Mouse (Mus musculus) left cerebral cortex, adult 9 months (tissue): ENCODE measurements at regions not wholly inside any gene's neighbourhood (a gene's known extent, or its start where the extent isn't known, plus 50 kb on each side); places are given as distances from the start of the nearest gene placed in this dataset.

Source experiments
- DNase-seq, 2 experiments: peaks; one replicate each; pipeline ENCODE4 v3.0.0; 2022; ENCODE audit warnings: low spot score in 2 of 2

DNA sequence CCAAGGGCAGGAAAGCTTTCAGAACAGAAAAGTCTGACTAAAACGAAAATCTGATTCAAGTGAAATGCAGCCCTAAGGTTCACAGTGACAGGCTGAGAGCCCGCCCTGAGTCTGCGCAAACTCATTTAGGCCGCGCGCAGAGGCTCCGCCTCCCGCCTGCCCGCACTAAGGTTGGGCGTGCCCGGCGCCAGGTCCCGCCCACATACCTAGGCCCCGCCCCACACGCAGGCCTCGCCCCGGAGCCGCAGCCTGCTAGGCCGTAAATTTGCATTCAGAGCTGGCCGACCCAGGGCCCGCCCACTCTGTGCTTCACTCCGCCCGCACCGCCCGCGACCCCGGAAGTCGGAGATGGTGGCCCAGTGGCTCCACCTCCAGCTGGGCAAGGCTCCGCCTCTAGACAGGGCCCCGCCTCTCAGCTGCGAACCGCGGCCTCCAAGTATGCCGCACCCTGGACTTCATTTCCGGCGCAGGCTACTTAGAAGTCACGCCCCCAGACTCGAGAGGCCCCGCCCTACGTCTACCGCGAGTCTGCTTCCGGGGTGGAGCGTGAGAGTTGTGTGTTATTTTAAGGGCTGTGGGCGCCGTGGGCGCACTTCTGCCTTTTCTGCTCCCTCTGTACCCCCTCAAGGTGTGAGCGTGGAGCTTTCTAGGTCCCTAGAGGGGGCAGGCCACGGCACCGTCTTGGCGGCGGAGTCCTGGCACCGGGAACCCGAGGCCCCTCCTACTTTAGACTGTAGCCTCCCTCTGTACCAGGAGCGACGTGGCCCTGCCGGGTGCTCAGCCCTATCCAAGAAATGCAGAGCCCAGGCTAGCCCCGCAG, 52.3 kb upstream of the Wnt7b start:
- peak; percentile 99 to 100 for DNase-seq

DNA sequence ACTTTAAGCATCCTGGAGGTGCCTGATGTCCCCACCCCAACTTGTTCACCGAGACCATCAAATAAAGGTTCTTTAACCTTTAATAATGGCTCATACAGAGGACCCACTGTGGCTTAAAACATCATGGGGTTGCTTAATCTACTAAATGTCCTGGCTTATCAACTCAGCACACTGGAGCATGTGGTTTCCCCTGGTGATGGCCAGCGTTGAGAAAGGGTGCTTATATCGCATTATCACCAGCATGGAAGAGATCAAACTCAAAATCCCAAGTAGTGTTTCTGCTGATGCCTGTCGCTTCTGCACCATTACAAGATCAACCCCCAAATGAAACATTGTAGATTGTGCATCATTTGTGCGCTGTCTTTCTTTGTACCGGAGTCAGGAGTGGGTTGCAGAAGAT, 53.2 kb upstream of the Wnt7b start:
- DNase-seq, result no peak

DNA sequence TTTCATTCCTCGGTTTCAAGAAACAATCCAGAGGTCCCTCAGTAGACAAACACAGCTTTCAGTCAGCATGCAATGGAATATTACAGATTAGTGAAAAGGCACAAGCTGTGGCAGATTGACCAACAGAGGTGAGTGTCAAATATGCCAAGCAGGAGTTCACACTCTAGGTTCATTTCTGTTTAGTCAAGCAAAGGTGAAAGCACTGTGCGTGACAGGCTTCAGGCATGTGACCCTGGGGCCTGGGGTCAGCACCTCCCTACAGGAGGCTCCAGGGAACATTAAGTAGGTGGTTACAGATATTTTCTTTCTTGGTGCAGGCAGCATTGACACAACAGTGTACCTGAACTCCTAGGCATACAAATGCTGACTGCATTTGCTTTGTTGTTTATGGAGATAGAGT, 57.3 kb upstream of the Wnt7b start:
- DNase-seq, result no peak

DNA sequence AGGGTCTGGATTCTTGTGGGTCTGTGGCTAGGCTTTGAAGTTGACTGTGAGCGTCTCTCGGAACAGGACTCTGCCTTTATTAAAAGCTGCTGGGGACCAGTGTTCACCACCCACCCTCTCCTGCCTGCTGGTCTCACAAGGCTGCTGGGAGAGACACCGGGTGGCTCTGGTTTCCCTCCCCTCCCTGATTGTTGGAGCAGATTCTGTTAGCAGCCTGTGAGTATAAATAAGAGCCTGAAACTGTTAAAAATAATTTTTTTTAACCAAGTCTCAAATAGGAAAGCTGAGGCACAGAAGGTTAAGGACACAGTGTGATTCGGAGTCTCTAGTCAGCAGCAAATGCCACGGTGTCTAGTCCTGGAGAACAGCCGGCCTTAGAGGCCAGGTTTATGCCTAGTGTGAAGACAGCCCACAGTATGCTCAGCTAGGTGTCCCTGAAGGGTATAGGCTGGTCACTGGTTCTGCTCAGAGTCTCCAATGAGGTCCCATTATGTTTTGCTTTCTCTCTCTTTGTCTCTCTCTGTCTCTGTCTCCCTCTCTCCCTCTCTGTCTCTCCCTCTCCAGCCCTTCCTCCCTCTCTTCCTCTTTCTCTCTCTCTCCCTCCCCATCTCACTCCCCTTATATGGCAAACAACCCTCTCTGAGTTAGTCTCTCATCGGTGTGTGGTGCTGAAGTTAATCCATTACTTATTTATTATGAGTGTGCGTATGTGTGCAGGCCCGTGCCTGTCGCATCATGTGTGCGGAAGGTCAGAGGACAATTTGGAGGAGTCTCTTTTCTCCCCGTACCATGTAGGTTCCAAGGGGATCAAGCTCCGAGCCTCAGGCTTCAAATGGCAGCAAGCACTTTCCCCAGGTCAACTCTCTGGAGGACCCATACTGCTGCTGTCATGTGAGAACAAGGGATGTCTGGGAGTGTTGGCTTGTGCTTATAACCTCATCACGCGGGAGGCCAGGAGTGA, 59.1 kb upstream of the Wnt7b start:
- no peak for DNase-seq

DNA sequence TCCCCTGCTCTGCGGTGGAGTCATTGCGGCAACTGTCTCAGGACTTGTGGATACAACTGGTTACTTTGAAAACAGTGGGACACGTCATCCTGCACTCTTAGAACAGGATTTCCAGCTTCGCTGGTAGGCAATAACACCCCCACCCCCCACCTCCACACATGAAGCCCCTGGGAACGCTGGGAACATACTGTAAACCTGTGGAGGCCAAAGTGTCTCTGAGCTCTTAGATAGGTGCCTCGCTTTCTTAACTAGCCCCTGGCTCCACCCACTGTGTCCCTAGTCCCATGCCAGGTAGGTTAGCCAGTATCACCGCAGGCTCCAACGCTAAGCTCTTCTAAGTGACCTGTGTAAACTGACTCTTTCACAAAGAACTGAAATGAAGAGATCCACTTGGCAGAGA, 63.1 kb upstream of the Wnt7b start:
- DNase-seq, result no peak

DNA sequence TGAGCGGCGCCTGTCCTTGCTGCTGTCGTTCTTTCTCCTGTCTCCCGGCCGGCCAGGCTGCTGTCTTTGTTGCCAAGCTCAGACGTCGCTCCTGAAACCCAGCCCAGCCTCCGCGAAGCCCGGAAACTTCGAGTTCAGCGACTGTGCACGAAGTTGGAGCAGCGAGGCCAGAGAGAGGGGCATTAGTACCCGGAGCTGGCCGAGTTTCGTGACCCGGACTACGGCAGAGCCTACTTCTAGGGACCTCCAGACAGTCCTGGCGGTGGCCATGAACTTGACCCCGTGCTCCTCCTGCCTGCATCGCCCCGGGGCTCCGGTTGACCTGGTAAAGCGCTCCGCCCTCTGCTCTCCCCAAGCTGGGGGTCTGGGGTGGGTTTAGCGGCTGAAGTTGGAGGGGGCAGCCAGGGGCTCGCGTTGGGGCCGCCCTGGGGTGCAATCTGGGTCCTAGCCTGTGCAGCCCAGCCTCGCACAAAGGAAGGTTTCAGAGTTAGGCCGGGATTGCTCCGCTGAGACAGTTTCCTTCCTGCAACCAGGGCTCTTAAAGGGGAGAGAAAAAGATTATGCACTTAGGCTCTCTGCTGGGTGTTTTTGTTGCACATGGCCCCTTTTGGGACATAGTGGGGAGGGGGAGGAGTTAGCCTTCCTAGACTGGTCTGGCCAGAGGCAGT, 63.8 kb upstream of the Wnt7b start:
- DNase-seq, result peak in 1 of 2 experiments; percentile 42

DNA sequence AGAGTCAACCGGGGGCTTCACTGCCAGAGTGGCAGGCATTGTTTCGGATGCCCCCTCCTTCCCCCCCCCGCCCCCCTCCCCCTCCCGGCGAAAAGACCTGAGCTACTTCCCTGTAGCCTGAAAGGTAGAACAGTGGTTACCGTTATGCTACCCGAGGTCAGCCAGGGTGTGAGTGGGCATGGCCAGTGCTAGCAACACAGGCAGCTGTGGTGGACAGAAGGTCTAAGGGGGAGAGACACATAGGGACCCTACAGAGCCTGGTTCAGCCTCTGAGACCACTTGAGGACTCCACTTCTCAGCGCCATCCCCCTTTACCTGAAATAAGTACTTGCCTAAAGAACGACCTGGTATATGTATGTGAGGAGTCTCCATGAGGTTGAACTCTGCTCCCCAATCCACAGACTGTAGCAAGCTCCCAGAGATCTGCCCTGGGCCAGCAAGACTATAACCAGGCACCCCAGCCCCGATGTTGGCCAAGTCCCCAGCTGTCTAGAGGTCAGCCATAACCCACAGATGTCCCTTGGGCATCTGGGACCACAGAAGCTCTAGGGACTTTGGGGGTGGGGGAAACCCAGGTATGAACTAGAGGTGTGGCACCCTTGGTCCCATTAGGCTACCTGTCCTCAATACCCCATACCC, 64.5 kb upstream of the Wnt7b start:
- DNase-seq, result no peak

DNA sequence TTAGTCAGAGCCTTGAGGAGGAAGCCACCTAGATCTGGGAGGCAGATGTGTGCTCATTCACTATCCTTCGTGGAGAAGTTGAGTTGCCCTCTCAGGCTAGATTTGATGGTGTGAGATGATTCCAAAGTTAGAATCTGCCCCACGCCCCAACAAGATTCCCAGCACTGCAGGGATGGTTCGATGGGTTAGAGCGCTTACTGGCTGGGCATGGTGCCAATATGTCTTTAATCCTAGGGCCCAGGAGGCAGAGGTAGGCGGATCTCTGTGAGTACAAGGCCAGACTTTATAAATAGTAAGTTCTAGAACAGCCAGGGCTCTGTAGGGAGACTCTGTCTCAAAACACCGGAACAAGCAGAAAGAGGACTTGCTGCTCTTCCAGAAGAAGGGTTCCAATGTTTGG, 65.3 kb upstream of the Wnt7b start:
- DNase-seq, result no peak

DNA sequence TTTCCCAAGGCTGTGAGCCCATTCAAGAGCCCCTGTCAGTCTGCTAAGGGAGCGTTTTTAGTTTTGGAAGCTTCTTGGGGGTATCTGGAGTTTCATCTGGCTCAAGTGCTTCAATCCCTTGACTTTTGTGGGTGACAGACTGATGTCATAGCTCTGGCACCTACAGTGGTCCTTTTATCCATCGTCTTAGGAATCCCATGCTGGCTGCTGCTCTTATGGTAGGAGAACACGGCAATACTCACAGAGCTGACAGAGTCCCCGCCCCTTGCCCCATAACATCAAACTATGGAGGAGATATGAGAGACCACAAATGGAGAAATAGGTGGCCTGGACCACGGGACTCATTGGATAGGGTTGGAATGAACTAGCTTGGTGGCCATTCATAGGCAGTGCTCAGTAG, 68.0 kb upstream of the Wnt7b start:
- no peak for DNase-seq

DNA sequence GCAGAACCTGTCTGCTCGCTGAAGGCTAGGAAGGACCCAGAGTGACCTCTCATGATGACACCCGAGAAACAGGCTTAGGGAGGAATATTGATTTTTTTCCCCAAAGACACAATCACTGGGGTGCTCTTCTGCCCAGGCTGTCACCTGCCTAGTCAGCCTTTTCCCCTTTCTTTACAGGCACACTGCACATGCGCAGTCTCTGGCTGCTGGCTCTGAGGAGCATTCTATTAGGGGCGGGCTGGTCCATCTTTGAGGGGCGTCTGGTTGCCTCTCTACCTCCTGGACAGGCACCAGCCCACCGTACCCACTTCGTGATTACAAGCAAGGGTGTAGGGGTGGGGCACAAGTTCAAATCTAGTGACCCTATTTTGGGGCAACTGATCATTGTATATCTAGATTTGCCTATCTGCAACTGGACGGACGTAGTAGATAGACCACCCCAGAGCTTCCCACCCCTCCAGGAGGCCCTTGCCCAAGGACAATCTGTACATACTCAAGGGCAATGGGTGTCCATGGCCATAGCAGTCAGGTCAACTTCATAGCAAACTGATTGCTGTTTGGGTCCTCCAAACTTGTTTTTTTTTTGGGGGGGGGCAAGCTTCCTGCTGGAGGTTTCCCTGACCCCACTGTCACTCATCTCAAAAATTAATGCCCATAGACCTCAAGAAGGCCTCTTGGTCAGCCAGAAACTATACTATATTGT, 69.6 kb upstream of the Wnt7b start:
- no peak for DNase-seq

DNA sequence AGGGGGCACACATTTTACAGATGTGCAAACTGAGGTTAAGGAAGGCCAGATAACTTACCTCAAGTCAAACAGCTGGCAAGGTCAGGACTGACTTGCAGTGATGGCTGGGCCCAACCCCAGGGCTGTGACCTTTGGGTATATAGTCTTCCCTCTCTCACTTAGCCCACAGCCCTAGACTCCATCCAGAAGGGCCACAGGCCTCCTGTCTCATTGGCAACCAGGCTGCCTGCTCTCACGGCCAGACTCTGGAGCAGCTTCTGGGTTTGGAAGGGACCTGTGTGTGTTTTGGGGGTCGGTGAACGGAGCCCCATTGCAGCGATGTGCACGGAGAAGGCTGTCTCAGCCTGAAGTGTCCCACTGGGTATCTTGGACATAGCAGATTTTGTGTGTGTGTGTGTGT, 70.2 kb upstream of the Wnt7b start:
- no peak for DNase-seq

DNA sequence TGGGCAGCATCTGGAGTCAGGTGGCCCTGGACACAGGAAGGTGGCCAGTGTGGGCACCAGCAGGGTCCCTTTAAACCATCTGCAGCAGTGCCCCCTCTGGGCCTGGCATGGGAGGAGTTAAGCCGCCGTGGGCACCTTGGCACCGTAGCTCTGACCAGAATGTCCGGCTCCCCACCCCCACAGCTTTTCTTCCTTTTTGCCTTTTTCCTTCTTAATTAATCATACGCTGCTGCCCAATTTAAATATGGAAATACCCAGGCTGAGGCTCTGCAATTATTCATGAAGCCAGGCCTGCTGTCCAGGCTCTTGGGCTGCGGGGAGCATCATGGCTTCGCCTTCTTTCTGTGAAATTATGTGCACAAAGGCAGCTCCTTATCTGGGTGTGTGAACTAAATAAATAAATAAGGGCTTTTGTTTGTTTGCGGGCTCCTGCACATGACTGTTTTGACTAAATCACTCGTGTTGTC, 70.6 kb upstream of the Wnt7b start:
- DNase-seq, result peak in 1 of 2 experiments; percentile 66

DNA sequence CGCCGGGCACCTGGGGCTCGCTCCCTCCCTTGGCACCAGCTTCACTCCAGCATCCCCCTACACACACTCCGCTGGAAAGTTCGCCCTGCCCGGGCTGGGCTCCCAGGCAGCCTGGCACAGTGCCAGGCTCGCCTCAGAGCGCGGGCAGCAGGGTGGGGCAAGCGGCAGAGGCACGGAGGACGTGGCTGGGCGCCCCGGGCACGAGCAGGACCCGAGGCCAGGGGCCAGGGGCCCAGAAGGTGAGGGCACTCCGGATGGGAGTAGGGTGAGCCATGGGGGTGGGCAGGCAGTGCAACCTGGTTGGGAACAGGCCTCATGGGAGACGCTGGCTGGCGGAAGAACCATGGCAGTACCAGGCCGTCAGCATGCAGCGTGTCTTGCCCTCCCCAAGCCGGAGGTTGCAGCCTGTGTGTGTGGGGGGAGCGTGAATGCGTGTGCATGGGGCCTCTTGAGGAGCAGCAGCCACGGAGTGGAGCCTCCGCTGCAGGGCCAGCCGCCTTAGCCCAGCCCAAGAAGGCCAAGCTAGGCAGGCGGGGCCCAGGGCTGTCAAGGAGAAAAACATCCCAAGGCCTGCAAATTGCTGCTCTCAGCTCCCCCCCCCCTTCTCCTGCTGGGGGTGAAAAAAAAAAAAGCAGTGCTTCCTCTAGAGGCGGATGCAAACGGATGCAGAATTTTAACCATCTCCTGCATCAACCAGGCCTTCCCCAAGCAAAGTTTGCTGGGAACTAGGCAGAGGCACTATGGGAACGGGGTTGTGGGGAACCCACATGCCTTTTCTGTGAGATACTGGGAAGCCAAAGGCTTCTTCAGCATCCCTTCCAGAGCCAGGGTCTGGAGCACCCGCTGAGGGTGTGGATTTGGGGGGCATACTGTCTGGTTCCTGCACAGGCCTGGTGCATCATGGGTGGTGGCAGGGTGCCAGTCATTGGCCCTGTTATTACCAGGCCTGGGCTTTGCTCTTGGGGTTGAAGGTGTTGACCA, 71.4 kb upstream of the Wnt7b start:
- DNase-seq, result peak in 1 of 2 experiments; percentile 79

DNA sequence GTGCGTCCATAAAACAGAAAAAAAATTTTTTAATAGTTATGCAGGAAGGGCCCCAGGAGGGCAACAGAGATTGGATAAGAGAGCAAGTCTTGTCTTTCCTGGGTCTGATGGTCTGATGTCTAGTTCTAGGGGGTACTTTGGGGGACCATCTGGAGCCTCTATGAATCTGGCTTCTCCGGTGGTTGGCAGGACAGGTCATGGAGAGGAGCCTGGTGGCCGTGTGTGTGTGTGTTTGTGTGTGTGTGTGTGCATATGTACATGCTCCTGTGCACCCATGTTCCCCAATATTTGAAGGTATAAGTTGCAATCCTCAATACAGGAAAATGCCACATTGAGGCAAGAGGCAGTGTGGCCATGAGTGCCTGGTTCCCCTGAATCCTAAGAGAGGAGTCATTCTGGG, 72.5 kb upstream of the Wnt7b start:
- DNase-seq, result no peak

DNA sequence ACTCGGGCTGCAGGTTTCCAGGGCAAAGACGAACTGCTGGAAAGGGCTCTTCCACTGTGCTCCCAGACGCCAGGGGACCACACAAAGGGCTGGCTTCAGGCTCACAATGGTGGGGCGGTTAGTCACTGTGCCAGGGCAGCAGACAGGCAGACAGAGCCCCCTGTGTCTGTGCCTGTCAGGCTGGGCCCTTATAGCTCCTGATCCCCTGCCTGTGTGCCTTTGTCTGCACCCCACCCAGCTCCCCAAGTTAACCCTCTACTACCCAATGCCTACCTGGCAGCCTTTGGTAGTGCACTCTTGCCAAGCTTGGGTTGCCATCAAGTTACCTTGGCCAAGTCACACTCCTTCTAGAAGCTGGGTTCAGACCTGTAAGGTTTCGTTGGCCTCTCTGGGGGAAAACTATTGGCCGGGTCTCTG, 73.5 kb upstream of the Wnt7b start:
- DNase-seq, result no peak

DNA sequence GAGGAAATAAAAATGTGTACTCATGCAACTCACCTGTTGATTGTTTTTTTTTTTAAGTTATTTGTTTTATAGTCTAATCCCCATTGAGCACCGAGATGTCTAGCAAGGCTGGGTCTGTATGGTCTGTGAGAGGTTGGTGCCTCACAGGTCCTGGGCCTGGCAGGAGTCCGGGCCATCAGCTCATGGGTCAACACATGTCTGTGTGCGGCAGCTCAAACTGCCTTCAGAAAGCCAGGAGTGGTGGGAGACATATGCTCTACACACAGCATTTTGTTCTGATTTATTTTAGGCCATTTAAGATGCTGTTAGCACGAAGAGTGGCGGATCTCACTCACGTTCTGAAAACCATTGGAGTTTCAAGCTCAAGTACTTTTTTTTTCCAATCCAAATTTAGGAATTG, 74.6 kb upstream of the Wnt7b start:
- DNase-seq, result no peak

DNA sequence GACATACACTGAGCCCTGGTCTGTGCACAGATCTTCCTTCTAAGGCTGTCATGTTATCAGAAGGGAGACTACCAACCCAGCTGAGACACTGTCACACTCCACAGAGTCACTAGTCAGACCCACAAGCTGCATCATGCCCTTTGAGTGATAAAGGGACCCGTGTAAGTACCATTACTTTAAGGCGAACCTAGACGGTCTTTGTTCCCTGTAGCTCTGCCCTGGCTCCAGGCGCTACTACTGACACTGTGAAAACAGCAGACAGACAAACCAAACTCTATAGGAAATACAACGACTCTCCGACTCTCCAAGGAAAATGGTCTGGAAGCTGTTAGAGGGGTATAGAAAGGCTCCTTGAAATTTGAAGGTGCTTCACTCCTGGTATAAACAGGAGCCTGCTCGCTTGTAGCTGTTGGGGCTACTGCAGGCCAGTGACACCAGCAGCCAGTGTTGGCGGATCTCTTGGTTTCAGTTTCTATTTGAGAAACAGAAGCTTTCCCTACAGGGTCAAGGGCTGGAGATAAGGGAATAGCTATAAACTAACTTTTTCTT, 75.2 kb upstream of the Wnt7b start:
- no peak for DNase-seq

DNA sequence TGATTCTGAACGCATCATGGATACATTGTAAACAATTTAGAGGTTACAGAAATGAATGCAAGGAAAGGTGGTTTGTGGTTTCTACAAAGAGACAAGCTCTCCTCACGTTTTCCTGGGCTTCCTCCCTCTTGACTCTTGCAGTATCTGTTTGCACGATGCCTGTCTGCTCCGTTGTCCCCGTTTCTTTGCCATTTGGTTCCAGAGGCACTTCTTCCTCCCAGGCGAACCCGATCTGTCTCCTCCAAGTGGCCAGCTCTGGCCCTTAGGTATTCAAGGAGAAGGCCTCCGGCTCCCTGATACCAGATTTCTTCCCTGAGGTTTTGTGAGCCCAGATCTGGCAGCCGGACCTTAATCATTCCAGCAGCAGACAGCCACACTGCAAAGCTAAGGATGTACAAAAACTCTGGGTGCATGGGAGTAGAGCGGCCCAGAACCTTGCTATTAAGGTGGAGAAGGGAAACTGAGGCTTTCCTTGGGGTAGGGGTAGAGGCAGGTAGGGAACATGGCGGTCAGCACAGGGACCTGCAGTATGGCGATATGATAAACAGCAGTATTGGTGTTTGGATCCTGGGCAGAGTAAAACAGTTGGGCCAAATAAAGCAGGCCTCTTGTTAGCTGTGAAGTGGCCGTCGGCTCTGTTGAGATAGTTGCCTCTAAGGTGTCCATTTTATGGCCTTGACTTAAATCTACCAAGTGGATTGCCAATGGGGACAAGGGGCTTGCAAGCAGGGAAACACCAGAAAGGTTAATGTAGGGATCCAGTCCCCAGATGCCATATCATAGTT, 76.0 kb upstream of the Wnt7b start:
- DNase-seq, result no peak
